Comparison of ENCODE assay signal across 11 mouse cellular contexts in genomic region chr2:153469764-153470163, GRCm38 (mm10). TPM values are rescaled to one million over a fixed set of nuclear protein-coding genes. Genes with fewer than 3 reads are reported as not detected.
A peak's percentile ranks its signal among the peaks of the same experiment; 100 is the strongest.
DNase-seq lines count a peak whose midpoint lies in the region; ATAC-seq and TF ChIP-seq lines count a peak whose summit lies in the region.
"Had no signal": no experiment of that assay in that cellular context is flagged by ENCODE, and none has a peak within 500 bp of the region (broad histone marks: within the 10 kb centered on the region; RNA-seq: fewer than 3 reads in every experiment).

No protein-coding gene starts in this region.

- no peaks in the 10 kb centered on the region for H3K36me3 ChIP-seq in forebrain, embryonic 15.5 days
- H3K36me3 ChIP-seq in forebrain, postnatal 0 days (ENCODE audit: insufficient read depth): peaks cover 14% of the 10 kb centered on the region
- no peaks in the 10 kb centered on the region for H3K36me3 ChIP-seq in embryonic facial prominence, embryonic 10.5 days (replicated peaks)
- peaks cover 25% of the 10 kb centered on the region; the same call in 1 of the 2 replicates for H3K36me3 ChIP-seq in liver, embryonic 15.5 days (replicated peaks)

- no peak for TF ChIP-seq CTCF in forebrain, postnatal 0 days (IDR thresholded peaks at IDR 0.05; ENCODE audit: low read depth)
- TF ChIP-seq CTCF in layer of hippocampus, adult 2 months (conservative IDR thresholded peaks at IDR 0.05): no peak

- H3K4me2 ChIP-seq in forebrain, embryonic 15.5 days (replicated peaks): no peak overlapping the region
- no peak overlapping the region for H3K4me2 ChIP-seq in forebrain, postnatal 0 days (ENCODE audit: low read depth)
- H3K4me2 ChIP-seq in liver, embryonic 15.5 days: no peak overlapping the region

- 0 out of 2 replicates have a peak, but pooled peaks have one; percentile 53 for ATAC-seq in forebrain, embryonic 15.5 days (replicated peaks)
- no peak for ATAC-seq in forebrain, postnatal 0 days
- ATAC-seq in liver, embryonic 15.5 days (ENCODE audit: insufficient read depth): 0 out of 2 replicates have a peak, but pooled peaks have one; percentile 20

- H3K9ac ChIP-seq in forebrain, embryonic 15.5 days (replicated peaks): no peak overlapping the region
- H3K9ac ChIP-seq in forebrain, postnatal 0 days: no peak overlapping the region
- H3K9ac ChIP-seq in liver, embryonic 15.5 days: no peak overlapping the region

- no peak overlapping the region for H3K4me3 ChIP-seq in forebrain, embryonic 15.5 days
- H3K4me3 ChIP-seq in forebrain, postnatal 0 days (ENCODE audit: low read depth, low read length): no peak overlapping the region
- H3K4me3 ChIP-seq in layer of hippocampus, adult 2 months: no peak overlapping the region
- H3K4me3 ChIP-seq in embryonic facial prominence, embryonic 10.5 days: no peak overlapping the region
- H3K4me3 ChIP-seq in liver, embryonic 15.5 days (replicated peaks): no peak overlapping the region
- H3K4me3 ChIP-seq: megakaryocyte, embryonic 14.5 days had no signal

- no peak for DNase-seq in forebrain, postnatal 0 days
- no peak for DNase-seq in layer of hippocampus, adult 2 months (ENCODE audit: low spot score in 2 of 2)
- DNase-seq in layer of hippocampus, postnatal 25 days (ENCODE audit: extremely low spot score in 1 of 2, low spot score in 1 of 2): no peak
- peak; percentile 55 for DNase-seq in embryonic facial prominence, embryonic 10.5 days (ENCODE audit: low spot score)
- no peak for DNase-seq in spleen, postnatal 36 days (ENCODE audit: low spot score in 2 of 2)
- DNase-seq in cerebellum, postnatal 10 days: no peak

- H3K27me3 ChIP-seq in forebrain, embryonic 15.5 days: no peaks in the 10 kb centered on the region
- no peaks in the 10 kb centered on the region for H3K27me3 ChIP-seq in forebrain, postnatal 0 days (ENCODE audit: insufficient read depth, low read length)
- no peaks in the 10 kb centered on the region for H3K27me3 ChIP-seq in embryonic facial prominence, embryonic 10.5 days (replicated peaks; ENCODE audit: low read depth, poor library complexity, severe bottlenecking)
- H3K27me3 ChIP-seq in liver, embryonic 15.5 days: no peaks in the 10 kb centered on the region
- H3K27me3 ChIP-seq: megakaryocyte, embryonic 14.5 days had no signal

- WGBS in forebrain, embryonic 15.5 days: 50% methylated on average over 4 of the region's 4 CpGs
- 48% methylated on average over 4 of the region's 4 CpGs for WGBS in forebrain, postnatal 0 days
- WGBS in embryonic facial prominence, embryonic 10.5 days: 50% methylated on average over 4 of the region's 4 CpGs
- WGBS in liver, embryonic 15.5 days (ENCODE audit: insufficient replicate concordance): 68% methylated on average over 4 of the region's 4 CpGs

- H3K4me1 ChIP-seq in forebrain, embryonic 15.5 days: peaks cover 15% of the 10 kb centered on the region
- H3K4me1 ChIP-seq in forebrain, postnatal 0 days (ENCODE audit: insufficient read depth): no peaks in the 10 kb centered on the region
- peaks cover 44% of the 10 kb centered on the region for H3K4me1 ChIP-seq in embryonic facial prominence, embryonic 10.5 days
- peaks cover 11% of the 10 kb centered on the region for H3K4me1 ChIP-seq in liver, embryonic 15.5 days (replicated peaks)

- 0 out of 2 replicates have a peak overlapping the region, but pooled peaks have one; percentile 17 for H3K27ac ChIP-seq in forebrain, embryonic 15.5 days (replicated peaks)
- no peak overlapping the region for H3K27ac ChIP-seq in forebrain, postnatal 0 days (ENCODE audit: low read depth, low read length)
- H3K27ac ChIP-seq in layer of hippocampus, adult 2 months: peak overlapping the region; percentile 23; the same call in 1 of the 2 replicates
- peak overlapping the region; percentile 75 for H3K27ac ChIP-seq in embryonic facial prominence, embryonic 10.5 days (replicated peaks)
- H3K27ac ChIP-seq in liver, embryonic 15.5 days (replicated peaks): no peak overlapping the region

- no peaks in the 10 kb centered on the region for H3K9me3 ChIP-seq in forebrain, embryonic 15.5 days
- no peaks in the 10 kb centered on the region for H3K9me3 ChIP-seq in forebrain, postnatal 0 days (ENCODE audit: low read length)
- no peaks in the 10 kb centered on the region for H3K9me3 ChIP-seq in embryonic facial prominence, embryonic 10.5 days
- no peaks in the 10 kb centered on the region for H3K9me3 ChIP-seq in liver, embryonic 15.5 days (replicated peaks)
- H3K9me3 ChIP-seq: megakaryocyte, embryonic 14.5 days had no signal

RNA-seq across cellular contexts. Expression of gene 4930404H24Rik, which starts 22.8 kb away (rescaled TPM):
- not detected in 2 replicates for polyA plus RNA-seq in forebrain, embryonic 15.5 days (2015; fragmentation: Nextera tagmentation; extraction: Ambion mirVana)
- not detected in 2 replicates for total RNA-seq in forebrain, postnatal 0 days (2014; rRNA removed)
- not detected in 2 replicates for polyA plus RNA-seq in forebrain, postnatal 0 days (2015; fragmentation: Nextera tagmentation; extraction: Ambion mirVana)
- total RNA-seq in layer of hippocampus, adult 2 months (2021): not detected
- total RNA-seq in layer of hippocampus, postnatal 25 days (2021): not detected
- polyA plus RNA-seq in embryonic facial prominence, embryonic 10.5 days (2016; fragmentation: Nextera tagmentation; extraction: Ambion mirVana): not detected in 2 replicates
- polyA plus RNA-seq in liver, embryonic 15.5 days (2015; fragmentation: Nextera tagmentation; extraction: Ambion mirVana): not detected in 2 replicates
- polyA plus RNA-seq: frontal cortex, adult 2 months; heart, embryonic 16.5 days had no signal

Comparison
In these comparisons a context has a peak if more than half of its experiments do, and no peak if none do; other contexts are left out.
1. H3K27ac ChIP-seq: peak in forebrain, embryonic 15.5 days (single experiment), layer of hippocampus, adult 2 months (single experiment) and embryonic facial prominence, embryonic 10.5 days (single experiment); none in forebrain, postnatal 0 days (single experiment) and liver, embryonic 15.5 days (single experiment).